In genomic region chr5:142482512-142482911, GRCm38 (mm10) we compare ENCODE assay signal across 10 mouse cellular contexts. TPM values are rescaled to one million over a fixed set of nuclear protein-coding genes. Genes with fewer than 3 reads are reported as not detected.
A peak's percentile ranks its signal among the peaks of the same experiment; 100 is the strongest.
DNase-seq lines count a peak whose midpoint lies in the region; ATAC-seq and TF ChIP-seq lines count a peak whose summit lies in the region.
"Had no signal": no experiment of that assay in that cellular context is flagged by ENCODE, and none has a peak within 500 bp of the region (broad histone marks: within the 10 kb centered on the region; RNA-seq: fewer than 3 reads in every experiment).

No protein-coding gene starts in this region.

- no peak overlapping the region for H3K4me3 ChIP-seq in embryonic facial prominence, embryonic 11.5 days (ENCODE audit: low read depth, low read length)
- no peak overlapping the region for H3K4me3 ChIP-seq in embryonic facial prominence, embryonic 10.5 days
- H3K4me3 ChIP-seq in midbrain, postnatal 0 days (ENCODE audit: low read depth, low read length): no peak overlapping the region
- no peak overlapping the region for H3K4me3 ChIP-seq in midbrain, embryonic 10.5 days
- H3K4me3 ChIP-seq: stomach, embryonic 15.5 days had no signal

- peak; percentile 53 for TF ChIP-seq CTCF in midbrain, postnatal 0 days (IDR thresholded peaks at IDR 0.05)

- peak; percentile 30 for DNase-seq in embryonic facial prominence, embryonic 11.5 days (ENCODE audit: low spot score)
- no peak for DNase-seq in embryonic facial prominence, embryonic 10.5 days (ENCODE audit: low spot score)
- DNase-seq in midbrain, postnatal 0 days (ENCODE audit: low spot score): no peak
- DNase-seq in midbrain, embryonic 10.5 days (ENCODE audit: low spot score): no peak
- DNase-seq in brain, adult 2 months (ENCODE audit: low read depth, low spot score): peak; percentile 53
- DNase-seq in splenic B cell, adult 2 months (ENCODE audit: low read depth, low spot score): peak; percentile 77
- DNase-seq in left cerebral cortex, postnatal 25 days (ENCODE audit: low spot score in 2 of 2): no peak
- DNase-seq in layer of hippocampus, adult 11-12 months (ENCODE audit: low spot score): no peak

- intact Hi-C loops in left cerebral cortex, postnatal 25 days (cut with DNase I): no loop called here

- H3K36me3 ChIP-seq in embryonic facial prominence, embryonic 11.5 days (replicated peaks; ENCODE audit: control insufficient read depth, insufficient read depth, low read depth, low read length): no peaks in the 10 kb centered on the region
- no peaks in the 10 kb centered on the region for H3K36me3 ChIP-seq in embryonic facial prominence, embryonic 10.5 days (replicated peaks)
- H3K36me3 ChIP-seq in midbrain, postnatal 0 days (ENCODE audit: insufficient read depth, low read length): peaks cover 24% of the 10 kb centered on the region
- H3K36me3 ChIP-seq in midbrain, embryonic 10.5 days: peaks cover under 1% of the 10 kb centered on the region; the same call in 1 of the 2 replicates
- H3K36me3 ChIP-seq in splenic B cell, adult 2 months (ENCODE audit: control insufficient read depth, insufficient read depth, low read length, poor library complexity, severe bottlenecking): no peaks in the 10 kb centered on the region
- H3K36me3 ChIP-seq: stomach, embryonic 15.5 days had no signal

- no peak overlapping the region for H3K27ac ChIP-seq in embryonic facial prominence, embryonic 11.5 days (replicated peaks; ENCODE audit: low read depth, low read length)
- no peak overlapping the region for H3K27ac ChIP-seq in embryonic facial prominence, embryonic 10.5 days (replicated peaks)
- H3K27ac ChIP-seq in midbrain, postnatal 0 days (ENCODE audit: low read depth, low read length): no peak overlapping the region
- no peak overlapping the region for H3K27ac ChIP-seq in midbrain, embryonic 10.5 days (replicated peaks)
- H3K27ac ChIP-seq: stomach, embryonic 15.5 days had no signal

- H3K4me1 ChIP-seq in embryonic facial prominence, embryonic 11.5 days (ENCODE audit: control insufficient read depth, insufficient read depth, low read length): no peaks in the 10 kb centered on the region
- H3K4me1 ChIP-seq in embryonic facial prominence, embryonic 10.5 days: peaks cover 31% of the 10 kb centered on the region
- 0 out of 2 replicates have a peak, but pooled peaks cover 2% of the 10 kb centered on the region for H3K4me1 ChIP-seq in midbrain, postnatal 0 days (ENCODE audit: insufficient read depth, low read length)
- H3K4me1 ChIP-seq in midbrain, embryonic 10.5 days: peaks cover 7% of the 10 kb centered on the region

- H3K4me2 ChIP-seq in embryonic facial prominence, embryonic 11.5 days (ENCODE audit: low read depth, low read length): no peak overlapping the region
- H3K4me2 ChIP-seq in midbrain, postnatal 0 days (ENCODE audit: low read depth, low read length, poor library complexity, severe bottlenecking): no peak overlapping the region
- H3K4me2 ChIP-seq: stomach, embryonic 15.5 days had no signal

- H3K9me3 ChIP-seq in embryonic facial prominence, embryonic 11.5 days (replicated peaks; ENCODE audit: control insufficient read depth, low read length): no peaks in the 10 kb centered on the region
- H3K9me3 ChIP-seq in embryonic facial prominence, embryonic 10.5 days: no peaks in the 10 kb centered on the region
- no peaks in the 10 kb centered on the region for H3K9me3 ChIP-seq in midbrain, postnatal 0 days (ENCODE audit: low read length)
- H3K9me3 ChIP-seq in midbrain, embryonic 10.5 days (replicated peaks): no peaks in the 10 kb centered on the region
- H3K9me3 ChIP-seq: stomach, embryonic 15.5 days had no signal

- no peak for ATAC-seq in embryonic facial prominence, embryonic 11.5 days (replicated peaks; ENCODE audit: insufficient number of reproducible peaks, low FRiP score, low TSS enrichment, low read depth)
- no peak for ATAC-seq in midbrain, postnatal 0 days (ENCODE audit: low FRiP score)

- WGBS in embryonic facial prominence, embryonic 11.5 days: 64% methylated on average over 2 of the region's 2 CpGs
- 67% methylated on average over 2 of the region's 2 CpGs for WGBS in embryonic facial prominence, embryonic 10.5 days
- WGBS in midbrain, postnatal 0 days: 68% methylated on average over 2 of the region's 2 CpGs
- WGBS in midbrain, embryonic 10.5 days: 69% methylated on average over 2 of the region's 2 CpGs

- H3K9ac ChIP-seq in embryonic facial prominence, embryonic 11.5 days (replicated peaks; ENCODE audit: low read length): no peak overlapping the region
- H3K9ac ChIP-seq in midbrain, postnatal 0 days (replicated peaks; ENCODE audit: low read length, poor library complexity, severe bottlenecking): no peak overlapping the region
- H3K9ac ChIP-seq: stomach, embryonic 15.5 days had no signal

- H3K27me3 ChIP-seq in embryonic facial prominence, embryonic 11.5 days (ENCODE audit: control insufficient read depth, insufficient read depth, low read length): no peaks in the 10 kb centered on the region
- no peaks in the 10 kb centered on the region for H3K27me3 ChIP-seq in embryonic facial prominence, embryonic 10.5 days (replicated peaks; ENCODE audit: low read depth, poor library complexity, severe bottlenecking)
- no peaks in the 10 kb centered on the region for H3K27me3 ChIP-seq in midbrain, postnatal 0 days (ENCODE audit: insufficient read depth, low read length)
- no peaks in the 10 kb centered on the region for H3K27me3 ChIP-seq in midbrain, embryonic 10.5 days (ENCODE audit: low read depth, poor library complexity, severe bottlenecking)
- H3K27me3 ChIP-seq in splenic B cell, adult 2 months (ENCODE audit: control insufficient read depth, insufficient read depth, low read length, poor library complexity, severe bottlenecking): no peaks in the 10 kb centered on the region
- H3K27me3 ChIP-seq: stomach, embryonic 15.5 days had no signal

RNA-seq across cellular contexts. Expression of gene Ap5z1, which starts 18.8 kb away (rescaled TPM):
- 5.5 and 8.0 TPM in 2 replicates for polyA plus RNA-seq in embryonic facial prominence, embryonic 11.5 days (2014; fragmentation: Nextera tagmentation; extraction: Ambion mirVana)
- polyA plus RNA-seq in embryonic facial prominence, embryonic 10.5 days (2016; fragmentation: Nextera tagmentation; extraction: Ambion mirVana): 14.1 and 14.8 TPM in 2 replicates
- total RNA-seq in midbrain, postnatal 0 days (2014; rRNA removed): 11.5 and 15.3 TPM in 2 replicates
- 6.6 and 7.1 TPM in 2 replicates for polyA plus RNA-seq in midbrain, postnatal 0 days (2015; fragmentation: Nextera tagmentation; extraction: Ambion mirVana)
- polyA plus RNA-seq in midbrain, embryonic 10.5 days (2016; fragmentation: Nextera tagmentation; extraction: Ambion mirVana): 12.3 and 14.6 TPM in 2 replicates
- total RNA-seq in left cerebral cortex, postnatal 25 days (2021): 10 to 100 TPM; 19.0 TPM

RNA-seq across cellular contexts. Expression of gene Papolb, which starts 47.4 kb away (rescaled TPM):
- polyA plus RNA-seq in embryonic facial prominence, embryonic 11.5 days (2014; fragmentation: Nextera tagmentation; extraction: Ambion mirVana): 0.21 and 0.26 TPM in 2 replicates
- polyA plus RNA-seq in embryonic facial prominence, embryonic 10.5 days (2016; fragmentation: Nextera tagmentation; extraction: Ambion mirVana): 0.05 and 0.20 TPM in 2 replicates
- total RNA-seq in midbrain, postnatal 0 days (2014; rRNA removed): 0.66 and 0.85 TPM in 2 replicates
- polyA plus RNA-seq in midbrain, postnatal 0 days (2015; fragmentation: Nextera tagmentation; extraction: Ambion mirVana): 0.09 and 0.14 TPM in 2 replicates
- polyA plus RNA-seq in midbrain, embryonic 10.5 days (2016; fragmentation: Nextera tagmentation; extraction: Ambion mirVana): 0.15 and 0.20 TPM in 2 replicates
- 1 to 10 TPM in 1 of 2 experiments, under 1 TPM in 1; 0.69 to 1.0 TPM for total RNA-seq in left cerebral cortex, postnatal 25 days (2021)
- total RNA-seq: hematopoietic stem cell, adult 5-6 weeks had no signal

Comparison
In these comparisons a context has a peak if more than half of its experiments do, and no peak if none do; other contexts are left out.
1. DNase-seq: peak in embryonic facial prominence, embryonic 11.5 days (single experiment), brain, adult 2 months (single experiment) and splenic B cell, adult 2 months (single experiment); none in embryonic facial prominence, embryonic 10.5 days (single experiment), midbrain, postnatal 0 days (single experiment), midbrain, embryonic 10.5 days (single experiment), left cerebral cortex, postnatal 25 days (0 of 2) and layer of hippocampus, adult 11-12 months (single experiment).